Mouse (Mus musculus) left cerebral cortex, postnatal 25 days (tissue): ENCODE data around the gene Rfx4. TPM values are rescaled to one million over a fixed set of nuclear protein-coding genes. Genes with fewer than 3 reads are reported as not detected.
A peak's percentile ranks its signal among the peaks of the same experiment; 100 is the strongest.

Source experiments
- DNase-seq, 2 experiments: peaks; one replicate each; pipeline ENCODE4 v3.0.0; 2022; ENCODE audit warnings: low spot score in 2 of 2, mixed read lengths in 1 of 2
- intact Hi-C: fragments of 180-260 bp; cut with DNase I; formaldehyde crosslinking; loops from one replicate; pipeline ENCODE4 v1.15.1; 2025
- total RNA-seq, 2 experiments: library from RNA; stranded (reverse); gene quantifications; 2 replicates each; pipeline ENCODE4 v1.2.3; 2021

The Rfx4 gene
- total RNA-seq, 2 experiments from 2014 or later = 11.4 to 12.3 TPM

DNA sequence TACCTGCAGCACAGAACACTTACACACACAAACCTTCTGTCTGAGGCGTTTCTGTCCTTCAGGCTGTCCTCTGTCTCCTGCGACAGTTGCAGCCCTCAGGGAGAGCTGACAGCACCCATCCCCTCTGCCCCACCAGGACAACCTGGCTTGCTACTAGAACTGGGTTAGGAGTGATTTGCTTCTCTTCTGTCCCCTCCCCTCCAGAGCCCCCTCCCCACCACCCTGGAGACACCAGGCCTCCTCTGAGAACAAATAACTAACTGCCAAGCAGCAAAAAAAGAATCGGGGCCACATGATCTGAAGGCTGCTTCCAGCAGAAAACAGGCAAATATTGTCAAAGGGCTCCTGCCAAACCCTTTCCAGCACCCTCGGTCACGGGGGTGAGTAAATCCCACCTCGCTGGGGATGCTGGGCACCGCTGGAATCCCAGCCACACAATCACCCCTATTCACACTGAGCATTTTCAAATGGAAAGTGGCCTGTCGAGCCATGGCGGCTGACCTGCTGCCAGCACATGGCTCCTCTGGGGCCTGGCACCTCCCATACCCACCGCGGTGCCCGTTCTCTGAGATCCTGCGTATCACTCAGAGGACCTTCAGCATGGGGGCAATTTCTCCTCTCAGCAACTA lies 47.5 kb downstream of the Rfx4 start:
- peak in 1 of 2 experiments; percentile 31 for DNase-seq
- intact Hi-C loops = no loop called here

DNA sequence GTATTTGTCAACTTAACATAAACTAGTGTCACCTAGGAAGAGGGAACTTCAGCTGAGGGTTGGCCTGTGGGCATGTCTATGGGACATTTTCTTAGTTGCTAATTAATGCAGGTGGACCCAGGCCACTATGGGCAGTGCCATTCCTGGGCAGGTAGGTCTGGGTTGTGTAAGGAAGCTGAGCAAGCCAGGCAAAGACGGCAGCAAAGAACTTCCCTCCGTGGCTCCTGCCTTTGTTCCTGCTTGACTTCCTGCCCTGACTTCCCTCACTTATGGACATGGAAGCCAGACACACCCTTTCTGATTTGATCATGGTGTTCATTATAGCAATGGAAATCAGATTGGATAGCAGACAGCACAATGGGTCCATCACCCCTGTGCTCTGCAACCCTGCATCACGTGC lies 49.7 kb downstream of the Rfx4 start:
- intact Hi-C loops = no loop called here

DNA sequence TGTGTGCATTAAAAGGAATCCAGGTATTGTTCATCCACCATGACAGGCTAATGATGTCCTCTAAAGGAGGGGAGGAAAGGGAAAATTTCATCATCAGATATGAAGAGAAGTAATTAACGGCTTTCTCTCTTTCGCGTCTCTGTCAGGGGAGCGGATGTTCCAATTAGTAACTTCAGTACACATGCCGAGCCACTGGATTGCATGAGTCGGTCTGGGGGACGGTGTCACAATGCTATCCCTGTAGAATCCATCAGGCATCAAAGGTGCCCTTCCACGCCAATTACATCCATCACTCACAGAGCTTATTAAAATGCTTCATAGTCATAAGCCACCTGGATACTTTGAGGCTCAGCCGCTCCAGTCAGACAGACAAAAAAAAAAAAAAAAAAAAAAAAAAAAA lies 51.3 kb downstream of the Rfx4 start:
- intact Hi-C loops = no loop called here
- DNase-seq = no peak

More for the DNA sequence above, 49.7 kb downstream of the Rfx4 start:
- DNase-seq = no peak

DNA sequence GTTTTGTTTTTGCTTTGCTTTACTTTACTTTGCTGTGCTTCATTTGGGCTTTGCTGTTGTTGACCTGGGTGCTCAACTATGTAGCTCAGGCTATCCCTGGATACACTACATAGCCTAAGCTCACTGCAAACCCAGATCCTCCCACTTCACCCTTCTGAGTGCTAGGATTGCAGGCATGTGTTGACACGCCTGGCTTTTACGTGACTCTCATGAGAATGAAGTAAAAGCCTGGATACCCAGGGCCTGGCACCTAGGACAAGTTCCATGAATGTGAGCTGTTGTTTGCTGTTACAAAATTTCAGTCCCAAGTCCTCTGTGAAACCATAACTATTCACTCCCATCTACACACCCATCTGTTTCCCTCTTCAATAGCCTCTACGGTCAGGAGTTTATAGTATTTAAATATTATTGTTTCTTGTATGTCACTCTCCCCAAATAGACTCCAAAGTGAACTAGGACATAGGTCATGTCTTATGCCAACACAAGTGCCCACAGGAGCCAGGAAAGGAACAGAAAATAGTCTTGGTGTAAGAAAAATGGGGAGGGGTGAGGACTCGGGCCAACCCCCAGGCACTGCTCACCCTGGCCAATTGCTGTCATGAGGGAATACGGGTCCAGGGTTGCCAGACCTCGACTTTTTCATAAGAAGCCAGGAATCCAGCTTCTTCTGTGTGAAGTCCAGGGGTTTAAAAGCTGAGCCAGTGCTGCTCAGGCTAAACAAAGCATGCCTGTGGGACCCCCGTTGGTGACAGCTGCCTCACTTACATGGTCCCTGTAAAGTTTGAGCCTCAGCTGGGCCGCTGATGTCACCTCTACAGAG lies 54.4 kb downstream of the Rfx4 start:
- intact Hi-C loops = no loop called here
- DNase-seq = peak in 1 of 2 experiments; percentile 8

DNA sequence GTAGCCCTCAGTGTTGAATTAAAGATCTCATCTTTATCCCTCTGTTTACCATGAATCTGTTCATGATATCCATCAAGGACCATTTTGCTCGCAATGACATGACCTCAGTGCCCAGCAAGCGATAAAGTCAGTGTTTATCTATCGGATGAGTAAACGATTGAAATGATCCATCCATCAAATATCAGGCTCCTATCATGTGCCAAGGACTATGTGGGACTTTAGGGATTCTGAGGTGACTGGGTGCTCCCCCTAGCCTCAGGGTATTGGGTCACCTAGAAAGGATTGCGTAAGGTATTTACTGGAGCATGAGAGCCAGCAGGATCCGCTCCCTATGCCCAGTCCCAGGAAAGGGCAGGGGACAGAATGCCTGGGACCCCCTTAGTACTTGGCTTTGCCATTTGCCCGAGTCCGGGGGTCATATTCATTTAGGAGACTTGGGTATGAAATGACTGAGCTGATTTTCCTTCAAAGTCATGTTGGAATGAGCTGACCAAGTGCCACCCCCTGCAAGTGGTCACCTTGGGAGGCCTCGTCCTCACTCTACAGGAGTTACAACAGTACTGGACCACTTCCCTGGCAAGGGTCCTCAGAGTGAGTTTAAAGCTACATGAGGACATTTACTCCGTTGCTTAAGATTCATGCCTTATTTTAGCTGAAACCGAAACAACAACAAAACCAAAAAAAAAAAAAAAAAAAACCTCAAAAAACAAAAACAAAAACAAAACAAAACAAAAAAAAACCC lies 55.5 kb downstream of the Rfx4 start:
- intact Hi-C loops = no loop called here
- no peak for DNase-seq

DNA sequence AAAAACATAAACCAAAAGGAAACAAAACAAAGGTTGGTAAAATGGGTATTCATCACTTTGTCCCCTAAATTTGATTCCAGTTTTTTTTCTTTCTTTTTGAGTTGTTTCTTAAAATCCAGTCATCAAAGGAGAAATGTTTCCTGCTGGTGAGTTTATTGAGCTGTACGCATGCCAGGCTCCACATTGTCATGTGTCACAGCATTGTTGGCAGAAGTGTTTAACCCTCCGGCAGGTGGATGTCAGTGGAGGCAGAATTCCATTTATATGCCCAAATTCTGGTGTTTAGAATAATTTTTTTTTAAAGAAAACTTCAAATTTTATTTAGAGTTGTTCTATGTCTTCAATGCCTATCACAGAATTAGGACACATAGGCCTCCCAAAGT lies 56.0 kb downstream of the Rfx4 start:
- no peak for DNase-seq
- intact Hi-C loops = no loop called here

DNA sequence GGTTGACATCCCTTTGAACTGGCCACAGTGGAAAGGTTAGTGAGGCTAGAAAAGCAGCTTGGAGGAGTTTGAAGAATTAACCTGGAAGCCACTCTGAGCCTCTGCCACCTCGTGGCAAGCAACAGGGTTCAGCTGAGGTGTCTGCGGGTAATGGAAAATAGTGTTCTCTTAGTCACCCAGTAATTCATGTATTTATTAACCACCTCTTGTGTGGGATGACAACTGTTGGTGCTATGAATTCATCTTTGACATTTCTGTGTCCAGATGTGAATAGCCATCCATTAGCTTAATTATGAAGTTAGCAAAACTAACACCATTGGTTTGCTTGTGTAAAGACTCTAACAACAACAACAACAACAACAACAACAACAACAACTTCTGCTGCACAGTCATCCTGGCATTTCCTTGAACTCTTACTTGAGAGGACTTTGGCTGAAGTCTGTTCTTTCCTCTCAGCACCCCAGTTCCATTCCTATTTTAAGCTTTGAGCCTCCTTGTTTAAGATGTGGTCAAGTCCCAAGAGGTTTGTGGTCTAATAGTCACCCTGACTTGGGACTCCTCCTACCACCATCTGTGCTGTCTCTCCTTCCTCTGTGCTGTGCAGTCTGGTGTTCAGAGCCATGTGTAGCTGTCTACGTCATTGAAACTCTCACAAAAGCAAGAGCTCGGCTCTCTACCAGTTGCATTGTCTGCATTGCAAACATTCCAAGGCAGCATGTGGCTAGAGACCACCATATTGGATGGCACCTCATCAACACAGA lies 60.0 kb downstream of the Rfx4 start:
- intact Hi-C loops = no loop called here
- no peak for DNase-seq

DNA sequence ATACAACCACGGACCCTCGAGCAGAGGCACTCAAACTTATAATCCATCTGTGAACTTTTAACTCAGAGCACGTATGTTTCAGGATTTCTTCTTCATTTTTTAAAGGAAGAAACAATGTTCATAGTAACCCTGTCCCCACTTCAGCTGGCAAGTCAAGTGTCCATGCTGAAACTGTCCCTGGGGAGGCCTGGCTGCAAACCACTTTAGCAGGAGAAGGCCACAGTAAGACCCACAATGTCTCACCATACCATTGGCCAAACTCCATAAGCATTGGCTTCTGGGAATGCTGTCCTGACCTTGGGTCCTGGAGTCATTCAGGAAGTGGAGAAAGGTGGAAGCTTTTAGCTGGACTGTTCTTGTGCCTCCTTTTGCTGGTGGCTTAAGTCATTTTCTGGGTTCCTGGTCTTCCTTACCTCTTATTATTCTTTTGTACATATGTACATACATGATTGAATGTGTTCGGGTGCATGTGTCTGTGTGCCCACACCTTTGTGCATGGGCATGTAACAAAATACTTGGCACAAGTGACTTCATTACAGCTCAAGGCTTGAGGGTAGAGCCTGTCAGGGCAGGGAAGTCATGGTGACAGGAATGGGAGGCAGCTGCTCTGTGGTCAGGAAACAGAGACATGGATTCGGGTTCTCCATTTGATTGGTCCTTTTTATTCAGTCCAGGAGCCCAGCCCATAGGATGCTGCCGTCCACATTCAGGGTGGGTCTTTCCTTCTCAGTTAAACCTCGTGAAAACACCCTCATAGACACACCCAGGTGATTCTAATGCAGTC lies 61.4 kb downstream of the Rfx4 start:
- intact Hi-C loops = no loop called here
- DNase-seq = no peak

DNA sequence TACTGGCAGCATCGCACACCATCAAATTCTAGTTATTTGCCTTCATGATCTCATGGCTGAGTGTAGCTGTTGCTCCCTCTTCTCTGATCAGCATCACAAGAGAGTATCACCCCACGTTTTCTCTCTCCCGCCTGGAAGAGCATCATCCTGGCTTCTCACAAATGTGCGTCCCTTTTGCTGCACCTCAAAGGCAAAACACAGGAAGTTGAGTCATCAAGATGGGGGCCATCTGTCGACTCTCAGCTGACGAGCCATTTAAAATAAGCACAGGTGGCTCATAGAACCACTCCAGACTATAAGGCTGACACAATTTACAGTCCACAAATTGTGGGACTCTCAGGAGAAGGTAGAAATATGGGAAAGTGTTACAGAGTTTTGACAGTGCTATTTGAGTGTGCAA lies 63.8 kb downstream of the Rfx4 start:
- intact Hi-C loops = no loop called here
- DNase-seq = peak; percentile 42 to 83

DNA sequence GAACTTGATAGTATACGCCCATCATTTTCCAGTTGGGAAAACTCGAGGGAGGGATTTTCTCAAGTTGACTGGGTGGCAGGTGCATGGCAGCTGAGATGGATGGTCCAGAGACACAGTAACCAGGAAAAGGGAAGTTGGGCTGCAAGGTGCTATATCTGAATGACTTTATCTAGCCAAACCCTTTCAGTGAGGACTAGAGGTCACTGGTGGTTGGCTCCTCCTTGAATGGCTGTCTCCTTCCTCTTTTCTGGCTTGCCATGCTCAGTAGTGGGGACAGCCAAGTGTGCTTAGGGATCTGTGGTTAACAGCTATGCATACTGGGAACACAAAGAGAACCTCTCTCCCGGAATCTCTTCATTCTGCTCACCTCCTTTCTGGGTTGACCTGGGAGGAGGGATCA lies 64.4 kb downstream of the Rfx4 start:
- intact Hi-C loops = no loop called here
- DNase-seq = no peak

DNA sequence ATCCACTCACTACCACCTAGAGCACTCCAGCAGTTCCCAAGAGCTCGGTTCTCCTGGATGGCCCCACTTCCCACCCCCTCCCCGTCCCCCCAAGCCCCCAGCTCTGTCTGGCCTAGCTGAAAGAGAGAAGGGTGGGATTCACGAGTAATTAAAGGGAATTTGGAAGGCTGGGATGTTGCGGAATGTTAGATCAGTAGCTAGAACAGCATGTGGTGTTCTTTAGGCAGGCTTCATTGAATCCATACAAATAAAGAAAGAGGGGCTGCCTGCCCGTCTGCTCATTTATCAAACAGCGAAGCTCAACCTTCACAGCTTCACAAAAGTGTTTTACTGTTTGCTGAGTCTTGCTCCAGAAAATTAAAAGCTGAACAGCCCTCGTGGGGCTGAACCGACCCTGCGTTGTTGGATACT lies 66.9 kb downstream of the Rfx4 start:
- intact Hi-C loops = no loop called here
- no peak for DNase-seq

DNA sequence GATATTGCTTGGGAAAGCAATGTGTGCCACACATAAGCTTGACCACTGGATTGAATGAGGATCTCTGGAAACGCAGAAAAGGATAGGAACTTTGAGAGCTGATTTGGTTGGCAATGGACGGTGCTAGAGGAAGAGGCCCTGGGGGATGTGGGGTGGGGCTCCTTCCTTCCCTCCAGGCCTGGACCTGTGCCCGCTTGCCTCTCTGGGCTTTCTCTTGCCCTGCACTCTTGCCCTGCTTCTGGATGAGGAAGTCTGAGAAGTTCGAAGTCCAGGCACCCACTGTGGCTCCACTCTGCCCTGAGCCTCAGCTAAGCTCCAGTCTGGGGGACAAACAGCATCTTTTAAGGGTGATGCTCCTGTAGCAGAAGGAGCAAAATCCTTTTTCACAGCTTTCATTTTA lies 67.8 kb downstream of the Rfx4 start:
- DNase-seq = no peak
- intact Hi-C loops = no loop called here

DNA sequence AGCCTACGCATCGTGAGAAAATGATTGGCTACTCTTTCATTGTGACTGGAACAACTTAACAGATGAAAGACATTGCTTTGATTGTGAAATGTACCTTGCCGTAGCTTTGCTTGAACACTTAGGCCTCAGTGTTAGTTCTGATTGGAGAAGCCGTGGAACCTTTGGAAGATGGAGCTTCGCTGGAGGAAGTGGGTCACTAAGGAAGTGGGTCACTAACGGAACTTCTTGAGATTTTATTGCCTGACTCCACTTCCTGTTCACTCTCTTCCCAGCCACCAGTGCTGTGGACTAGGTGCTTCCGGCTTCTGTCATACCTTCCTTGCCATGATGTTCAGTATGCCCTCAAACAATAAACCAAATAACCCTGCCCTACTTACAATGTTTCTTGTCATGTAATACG lies 73.1 kb downstream of the Rfx4 start:
- DNase-seq = no peak
- intact Hi-C loops = no loop called here

DNA sequence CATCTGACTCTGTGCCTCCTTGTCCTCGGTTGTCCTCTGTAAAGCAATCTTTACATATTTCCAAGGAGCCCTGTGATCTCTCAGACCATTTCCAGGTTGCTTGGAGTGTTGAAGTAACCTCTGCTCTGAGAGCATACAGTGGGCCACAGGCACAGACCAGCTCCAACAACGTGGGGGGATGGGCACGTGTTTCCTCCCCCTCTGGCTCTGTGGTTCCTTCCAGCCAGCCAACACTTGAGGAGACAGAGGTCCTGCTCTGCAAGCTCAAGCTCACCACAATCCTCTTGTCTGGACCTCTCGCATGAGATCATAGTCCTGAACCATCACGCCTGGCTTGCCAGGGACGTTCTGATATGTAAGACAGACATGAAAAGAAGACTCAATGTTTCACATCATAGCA lies 79.7 kb downstream of the Rfx4 start:
- no peak for DNase-seq
- intact Hi-C loops = loop anchor here (10.0 kb wide), 1 partner anchor 209 kb away; no protein-coding TSS in a partner anchor

DNA sequence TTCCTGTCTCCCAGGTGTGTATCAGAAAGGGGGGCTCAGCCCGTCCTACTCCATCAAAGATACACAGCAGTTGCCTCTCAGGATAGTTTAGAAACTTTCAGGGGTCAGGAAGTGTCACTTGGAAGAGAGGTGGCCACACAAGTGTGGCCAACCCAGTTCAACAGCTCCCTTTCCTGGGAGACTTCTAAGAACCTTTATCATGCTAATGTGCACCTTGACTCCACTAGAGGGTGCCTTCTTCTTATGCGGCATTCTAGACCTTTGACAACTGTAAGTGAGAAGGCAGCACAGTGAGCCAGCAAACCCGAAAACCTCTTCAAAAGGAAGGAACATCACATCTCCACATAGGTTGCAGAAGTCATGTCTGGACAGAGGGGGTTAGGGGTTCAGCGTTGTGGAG lies 80.2 kb downstream of the Rfx4 start:
- peak; percentile 10 to 30 for DNase-seq
- intact Hi-C loops = loop anchor here (10.0 kb wide), 1 partner anchor 209 kb away; no protein-coding TSS in a partner anchor

DNA sequence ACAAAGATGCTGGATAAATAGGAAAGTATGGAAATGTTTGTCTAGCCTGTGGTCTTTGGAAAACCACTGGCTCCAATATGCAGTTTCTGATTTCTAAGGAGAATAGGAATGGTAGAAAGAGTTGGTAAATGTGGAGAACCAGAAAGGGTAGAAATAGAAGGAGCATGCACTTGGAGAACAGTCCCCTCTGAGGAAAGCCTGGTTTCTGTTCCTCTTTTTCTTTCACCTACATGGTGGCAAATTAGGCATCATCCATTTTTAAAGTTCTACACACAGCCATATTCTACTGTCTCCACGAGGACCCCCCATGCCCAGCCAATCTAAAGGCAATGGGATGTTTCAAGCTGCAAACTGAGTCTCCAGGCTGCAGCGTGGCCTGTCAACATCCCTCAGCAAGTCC lies 81.5 kb downstream of the Rfx4 start:
- no peak for DNase-seq
- intact Hi-C loops = loop anchor here (10.0 kb wide), 1 partner anchor 207 kb away; no protein-coding TSS in a partner anchor

DNA sequence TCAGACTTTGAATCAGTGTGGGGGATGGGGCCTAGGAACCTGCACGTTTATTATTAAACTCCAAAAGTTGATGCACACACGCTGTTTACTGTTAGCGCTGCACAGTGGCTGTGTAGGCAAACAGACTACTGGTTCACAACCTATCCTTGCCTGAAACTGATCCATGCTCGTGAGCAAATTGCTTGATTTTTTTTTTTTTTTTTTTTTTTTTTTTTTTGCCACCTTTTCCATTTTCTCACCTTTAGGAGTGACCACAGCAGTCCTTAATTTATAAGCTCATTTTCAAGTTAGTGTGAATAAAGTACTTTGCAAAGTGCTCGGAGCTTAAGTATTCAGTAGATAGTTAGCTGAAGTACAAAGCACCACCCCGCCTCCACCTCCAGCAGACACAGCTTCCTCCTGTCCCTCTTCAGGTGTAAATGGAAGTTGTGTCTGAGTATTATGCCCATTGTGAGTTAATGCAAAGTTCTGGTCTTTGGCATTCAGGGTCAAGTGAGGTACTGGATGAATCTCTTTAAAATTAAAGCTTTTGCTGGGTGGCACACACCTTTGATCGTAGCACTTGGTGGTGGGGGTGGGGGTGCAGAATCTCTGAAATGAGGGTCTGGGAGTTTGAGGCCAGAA lies 83.1 kb downstream of the Rfx4 start:
- no peak for DNase-seq
- intact Hi-C loops = loop anchor here (10.0 kb wide), 1 partner anchor 206 kb away; no protein-coding TSS in a partner anchor

DNA sequence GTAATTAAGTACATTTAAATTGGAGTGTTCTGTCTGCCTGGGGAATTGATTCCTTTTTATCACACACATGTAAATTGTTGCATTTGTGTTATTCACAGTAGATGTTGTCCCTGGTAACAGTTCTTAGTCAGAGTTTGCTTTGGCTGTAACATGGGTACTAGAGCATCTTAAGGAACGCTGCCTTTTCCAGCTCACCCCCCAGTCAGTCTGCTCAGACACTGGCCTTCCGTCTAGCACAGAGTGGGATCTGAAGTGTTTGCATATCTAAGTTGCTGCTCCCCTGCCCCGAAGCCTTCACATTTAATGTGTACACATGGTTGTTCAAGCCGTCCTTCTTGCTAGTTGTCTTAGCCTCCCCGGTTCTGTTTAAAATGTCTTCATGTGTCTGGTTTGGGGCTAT lies 90.8 kb downstream of the Rfx4 start:
- intact Hi-C loops = no loop called here
- no peak for DNase-seq
